Mouse (Mus musculus) gastrocnemius, postnatal 10 days (tissue): Measurements from ENCODE around the gene Tedc2. TPM values are rescaled to one million over a fixed set of nuclear protein-coding genes. Genes with fewer than 3 reads are reported as not detected.
A peak's percentile ranks its signal among the peaks of the same experiment; 100 is the strongest.

ENCODE experiments used
- DNase-seq: peaks from one replicate; pipeline ENCODE4 v3.0.0; 2021; ENCODE audit warnings: mixed read lengths
- long read RNA-seq, 2 experiments: library from polyadenylated mRNA; stranded (forward); transcript quantifications; one replicate each; pipeline ENCODE4 v2.0.0; 2021
- total RNA-seq, 2 experiments: library from RNA; stranded (reverse); gene quantifications; 2 replicates each; pipeline ENCODE4 v1.2.3; 2021

Gene Tedc2
- 1 to 10 TPM; 2.5 to 4.0 TPM for total RNA-seq
- long read RNA-seq, experiment 1, partial matches to known transcripts: 1 of 4 reads
- long read RNA-seq, experiment 1, other reads (novel, unspliced or antisense): 0 of 4 reads
- long read RNA-seq, experiment 2, partial matches to known transcripts: 0 of 4 reads
- long read RNA-seq, experiment 2, other reads (novel, unspliced or antisense): 0 of 4 reads

DNA sequence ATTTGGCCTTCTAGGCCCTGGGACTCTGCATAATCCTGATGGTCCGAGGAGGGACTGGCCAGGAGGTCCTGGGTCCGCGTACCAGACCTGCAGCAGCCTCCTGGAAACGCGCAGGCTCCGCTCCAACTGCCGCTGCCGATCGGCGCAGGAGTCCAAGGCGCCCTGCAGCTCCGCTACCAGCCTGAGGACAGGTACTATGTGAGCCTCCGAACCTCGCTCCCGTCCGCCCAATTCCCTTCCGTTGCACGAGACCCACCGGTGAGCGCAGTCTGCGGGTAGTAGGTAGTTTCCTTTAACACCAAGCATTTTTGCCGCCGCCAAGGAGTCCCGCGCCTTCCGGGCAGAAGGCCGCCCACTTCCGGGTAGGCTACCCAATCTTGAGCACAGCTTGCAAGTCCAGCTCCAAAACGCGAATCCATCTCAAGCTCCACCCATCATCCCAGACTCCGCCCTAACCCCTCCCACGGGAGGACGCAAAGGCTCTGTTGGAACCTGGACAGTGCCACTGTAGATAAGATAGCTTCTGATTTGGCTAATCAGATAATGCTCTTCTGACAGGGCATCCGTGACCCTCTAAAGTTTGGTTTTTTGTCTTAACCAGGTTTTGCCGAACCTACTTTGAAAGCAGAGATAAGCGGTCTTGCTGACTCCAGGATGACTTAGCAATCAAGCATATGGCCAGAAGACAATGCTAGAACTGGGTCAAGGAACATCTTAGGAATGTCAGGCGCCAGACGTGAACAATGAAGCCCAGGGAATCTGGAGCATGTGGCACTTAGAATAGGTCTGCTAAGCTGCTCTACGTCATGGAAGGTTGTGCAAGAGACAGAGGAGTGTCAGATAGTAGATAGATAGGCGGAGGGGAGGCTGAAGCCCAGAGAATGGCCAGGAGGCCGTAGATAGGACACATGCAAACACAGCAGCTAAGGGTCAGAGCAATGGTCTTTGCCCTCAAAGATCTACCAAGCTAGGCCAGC, at the start of gene Tedc2:
Tedc2 (minus strand) TSS at position 417 of the 977 bp plus-strand sequence.
- DNase-seq: peak; percentile 87

DNA sequence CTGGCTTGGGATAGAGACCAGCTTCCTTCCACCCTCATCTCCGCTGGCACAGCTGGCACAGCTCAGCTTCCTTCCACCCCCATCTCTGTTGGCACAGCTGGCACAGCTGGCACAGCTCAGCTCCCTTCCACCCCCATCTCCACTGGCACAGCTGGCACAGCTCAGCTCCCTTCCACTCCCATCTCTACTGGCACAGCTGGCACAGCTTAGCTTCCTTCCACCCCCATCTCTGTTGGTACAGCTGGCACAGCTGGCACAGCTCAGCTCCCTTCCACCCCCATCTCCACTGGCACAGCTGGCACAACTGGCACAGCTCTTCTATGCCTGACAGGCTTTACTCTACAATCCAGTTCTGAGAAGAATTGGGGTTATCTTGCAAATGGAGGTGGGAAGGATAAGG, 46.5 kb upstream of the Tedc2 start:
- no peak for DNase-seq

DNA sequence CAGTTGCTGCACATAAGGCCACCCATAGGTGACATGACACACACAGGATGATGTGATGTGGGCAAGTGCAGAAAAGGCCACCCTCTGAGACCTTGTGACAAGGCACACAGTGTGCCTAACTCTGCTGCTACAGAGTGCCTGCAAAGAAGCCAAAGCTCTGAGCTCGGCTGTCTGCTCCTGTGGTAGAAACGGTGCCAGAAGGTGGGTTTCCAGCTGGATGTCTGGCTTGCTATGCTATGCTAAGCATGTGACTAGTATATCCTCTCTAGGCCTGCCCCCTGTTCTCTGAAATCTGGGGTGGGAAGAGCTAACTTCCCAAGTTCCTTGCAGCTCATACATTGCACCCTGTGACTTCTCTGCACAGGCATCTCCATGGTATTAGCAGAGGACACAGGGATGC, 44.1 kb upstream of the Tedc2 start:
- DNase-seq: no peak

DNA sequence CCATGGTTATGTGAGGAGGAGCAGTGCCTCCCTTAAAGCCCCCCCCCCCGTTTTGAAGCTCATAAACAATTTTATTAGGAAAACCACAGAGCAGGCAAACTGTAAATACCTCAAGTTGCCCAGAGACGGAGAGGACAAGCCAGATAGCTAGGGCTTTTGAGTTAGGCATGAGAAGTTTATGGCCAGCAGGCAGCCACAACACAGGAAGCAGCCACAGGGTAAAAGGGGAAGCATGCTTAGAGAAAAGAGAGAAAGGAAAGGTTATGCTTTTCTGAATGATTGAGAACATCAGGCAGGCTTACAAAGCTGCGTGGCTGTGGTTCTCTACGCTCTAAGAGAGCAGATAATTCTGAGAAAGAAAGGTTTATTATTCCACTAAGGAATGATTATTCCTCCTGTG, 39.9 kb upstream of the Tedc2 start:
- no peak for DNase-seq

DNA sequence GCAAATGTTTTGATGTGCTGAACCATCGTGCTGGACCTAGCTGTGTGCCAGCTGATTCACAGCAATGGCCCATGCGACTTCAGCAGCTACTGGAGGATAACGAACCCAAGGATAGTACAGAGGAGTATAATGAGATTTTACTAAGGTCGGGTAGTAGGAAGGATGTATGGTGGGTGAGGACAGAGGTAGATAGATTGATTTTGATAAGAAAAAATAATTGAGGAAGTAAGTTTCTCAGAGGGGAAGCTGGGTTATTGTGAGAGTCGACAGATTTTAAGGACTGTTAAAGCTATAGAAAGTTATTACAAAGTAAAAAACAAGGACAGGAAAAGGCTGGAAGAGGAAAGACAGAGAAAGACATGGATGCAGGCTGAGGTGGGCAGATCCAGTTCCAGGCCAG, 39.1 kb upstream of the Tedc2 start:
- no peak for DNase-seq

DNA sequence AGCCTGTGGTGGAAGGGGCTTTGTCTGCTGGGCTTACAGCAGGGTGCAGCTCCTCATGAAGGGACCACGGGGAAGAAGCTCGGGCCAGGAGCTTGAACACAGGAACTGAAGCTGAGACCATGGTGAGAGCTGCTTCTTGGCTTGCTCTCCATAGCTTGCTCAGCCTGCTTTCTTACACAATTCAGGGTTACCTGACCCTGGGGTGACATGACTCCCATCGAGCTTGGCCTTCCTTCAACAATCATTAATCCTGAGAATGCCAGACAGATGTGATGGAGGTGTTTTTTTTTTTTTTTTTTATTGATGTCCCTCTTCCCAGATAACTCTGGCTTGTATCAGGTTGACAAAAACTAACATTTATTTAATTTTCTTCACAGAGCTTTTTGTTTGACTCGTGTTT, 38.3 kb upstream of the Tedc2 start:
- DNase-seq: no peak

DNA sequence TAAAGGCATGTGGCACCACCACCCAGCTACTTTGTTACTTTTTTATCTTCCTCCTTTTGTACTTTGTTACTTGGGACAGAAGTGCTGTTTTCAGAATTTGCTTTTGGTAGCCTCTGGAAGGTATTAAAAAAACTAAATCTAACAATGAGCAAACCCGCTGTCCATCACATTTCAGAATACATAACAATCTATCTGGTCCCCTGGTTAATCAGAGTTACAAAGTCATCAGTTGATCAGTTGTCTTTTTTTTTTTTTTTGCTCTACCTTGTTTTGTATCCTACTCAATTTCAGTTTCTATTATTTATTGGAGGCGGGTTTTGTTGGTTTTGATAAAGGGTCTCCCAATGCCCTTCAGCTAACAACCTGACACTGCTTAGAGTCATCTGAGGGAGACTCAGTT, 31.7 kb upstream of the Tedc2 start:
- DNase-seq: no peak

DNA sequence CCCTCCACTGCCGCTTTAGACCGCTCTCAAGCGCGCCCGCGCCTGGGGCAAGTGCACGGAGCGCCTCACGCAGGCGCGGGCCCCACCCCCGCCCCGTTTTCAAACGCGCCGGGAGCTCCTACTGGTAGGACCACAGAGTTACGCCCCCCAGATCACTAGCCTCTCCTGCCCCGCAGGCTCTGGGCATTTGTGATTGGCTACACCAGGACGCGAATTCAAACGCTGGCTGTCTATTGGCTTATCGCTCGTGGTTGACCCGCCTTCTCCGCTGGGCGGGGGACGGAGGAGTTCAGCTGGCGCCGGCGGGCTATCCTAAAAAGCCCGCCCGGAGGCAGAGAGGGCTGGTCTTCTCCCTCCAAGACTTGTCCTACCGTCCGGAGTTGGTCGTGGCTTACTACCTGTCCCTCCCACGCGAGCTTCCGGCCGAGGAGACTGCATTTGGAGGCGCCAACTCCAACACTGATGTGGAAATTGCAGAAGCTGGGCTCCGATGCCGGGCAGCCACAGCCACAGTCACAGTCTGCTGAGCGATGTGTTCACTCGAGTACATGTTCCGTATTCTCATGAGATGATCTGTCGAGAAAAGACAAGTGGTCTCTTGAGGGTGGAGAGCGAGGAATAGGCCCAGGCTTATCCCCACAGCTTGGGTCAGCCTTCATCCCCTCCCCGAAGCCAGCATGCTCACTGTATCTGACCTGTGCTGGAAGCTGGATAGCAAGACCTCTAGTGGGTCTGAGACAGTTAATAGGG, 30.8 kb upstream of the Tedc2 start, which contains the start of gene Ccnf:
Ccnf (minus strand) TSS at position 165 of the 750 bp plus-strand sequence.
- peak; percentile 89 for DNase-seq

DNA sequence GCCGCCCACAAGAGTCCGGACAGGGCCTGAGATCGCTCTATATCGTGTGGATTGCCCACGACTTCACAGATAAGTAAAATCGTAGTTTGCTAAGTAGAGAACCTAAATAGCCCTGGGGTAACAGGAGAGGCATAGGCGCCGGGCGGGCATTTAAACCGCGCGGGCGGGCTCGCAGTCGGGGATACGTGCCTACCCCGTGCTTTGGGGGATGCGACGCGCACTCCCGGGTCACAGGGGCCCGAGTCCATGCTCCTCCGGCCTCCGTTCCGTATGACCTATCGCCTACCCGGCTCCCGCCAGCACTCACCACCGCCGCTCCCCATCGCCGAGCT, 30.3 kb upstream of the Tedc2 start:
- no peak for DNase-seq

DNA sequence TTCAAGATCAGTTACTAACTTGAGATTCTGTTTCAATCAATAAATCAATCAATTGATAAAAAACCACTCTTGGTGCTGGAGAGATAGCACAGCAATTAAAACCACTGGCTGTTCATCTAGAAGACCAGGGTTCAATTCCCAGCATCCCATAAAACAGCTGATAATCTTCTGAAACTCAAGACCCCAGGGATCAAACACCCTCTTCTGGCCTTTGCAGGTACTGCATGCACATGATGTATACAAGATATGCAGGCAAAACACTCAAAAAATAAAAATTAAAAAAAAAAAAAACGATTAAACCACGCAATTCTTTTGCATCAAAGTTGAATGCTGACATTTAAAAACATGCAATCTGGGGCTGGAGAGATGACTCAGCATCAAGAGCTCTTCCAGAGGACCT, 28.0 kb upstream of the Tedc2 start:
- DNase-seq: no peak

DNA sequence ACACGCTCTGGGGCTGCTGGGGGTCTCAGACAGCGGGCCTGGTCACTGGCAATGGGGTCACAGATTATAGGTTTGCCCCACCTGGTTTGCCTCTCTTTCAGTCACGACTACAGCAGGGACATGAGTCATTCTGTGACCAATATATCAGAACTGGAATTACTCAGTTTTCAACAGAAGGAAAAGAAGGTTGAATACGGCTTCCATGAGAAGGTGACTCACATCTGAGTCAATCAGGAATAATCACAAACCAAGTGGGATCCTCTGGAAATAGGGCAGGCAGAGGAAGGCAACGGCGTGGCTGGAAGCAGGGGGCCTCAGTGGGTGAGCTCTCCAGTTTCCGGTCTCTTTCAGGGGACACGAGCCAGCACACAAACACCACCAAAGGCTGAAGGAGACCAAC, 23.4 kb upstream of the Tedc2 start:
- no peak for DNase-seq

DNA sequence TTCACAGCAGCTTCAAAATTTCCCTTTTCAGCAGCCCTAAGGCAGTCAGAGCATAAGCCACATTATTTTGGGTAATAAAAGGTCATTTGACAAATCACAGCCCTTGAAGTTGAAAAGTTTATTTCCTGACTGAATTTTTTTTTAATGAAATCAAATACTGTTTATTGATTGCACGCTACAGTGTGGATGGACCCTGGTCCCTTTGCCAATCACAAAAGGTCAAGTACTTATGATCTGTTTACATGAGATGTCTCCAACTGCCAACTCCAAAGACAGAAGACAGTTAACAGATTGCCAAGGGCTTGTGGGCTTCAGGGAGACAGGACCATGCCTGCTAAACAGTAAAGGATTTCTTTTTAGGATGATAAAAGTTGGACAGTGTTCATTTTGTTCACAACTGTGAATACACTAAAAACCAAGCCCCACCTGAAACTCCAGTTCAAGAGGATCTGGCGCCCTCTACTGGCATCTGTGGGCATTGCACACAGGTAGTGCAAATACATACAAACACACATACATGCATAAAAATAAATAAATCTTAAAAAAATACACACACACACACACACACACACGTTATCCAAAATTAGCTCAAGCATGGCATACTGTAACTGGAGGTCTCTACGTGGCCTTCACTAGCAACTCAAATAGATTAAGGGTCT, 22.8 kb upstream of the Tedc2 start:
- peak; percentile 53 for DNase-seq

DNA sequence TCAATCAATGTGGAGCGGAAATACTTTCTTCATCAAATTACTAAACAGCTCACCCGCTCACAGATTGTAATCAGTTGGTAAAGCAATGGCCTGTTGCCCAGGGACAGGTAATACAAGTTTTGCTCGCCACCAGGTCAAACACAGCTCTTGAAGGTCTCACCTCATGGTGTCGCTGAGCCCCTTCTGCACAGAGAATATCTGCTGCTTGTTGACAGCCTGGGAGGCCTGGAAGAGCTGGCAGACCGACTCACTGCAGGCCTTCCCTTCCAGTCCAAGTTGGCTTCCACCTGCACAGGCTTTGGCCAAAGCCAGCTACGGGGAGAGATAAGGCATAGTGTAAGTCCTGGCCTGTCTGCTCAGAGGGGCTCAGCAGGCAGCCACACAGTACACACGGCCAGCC, 16.3 kb upstream of the Tedc2 start:
- no peak for DNase-seq

DNA sequence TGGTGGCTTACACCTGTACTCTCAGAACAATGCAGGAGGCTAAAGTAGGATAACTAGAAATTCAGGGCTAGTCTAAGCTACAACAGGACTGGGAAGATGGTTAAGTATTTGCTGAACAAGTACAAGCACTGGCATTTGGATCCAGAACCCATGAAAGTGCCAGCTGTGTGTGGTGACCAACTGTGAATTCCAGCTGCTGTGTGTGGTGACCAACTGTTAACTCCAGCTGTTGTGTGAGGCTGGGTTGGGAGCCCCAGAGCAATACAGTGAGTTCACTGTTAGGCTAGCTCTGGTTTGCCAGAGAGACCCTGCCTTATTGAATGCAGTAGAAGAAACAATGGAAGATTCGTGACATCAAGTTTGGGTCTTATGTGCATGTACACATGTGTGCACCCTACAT, 15.8 kb upstream of the Tedc2 start:
- no peak for DNase-seq

DNA sequence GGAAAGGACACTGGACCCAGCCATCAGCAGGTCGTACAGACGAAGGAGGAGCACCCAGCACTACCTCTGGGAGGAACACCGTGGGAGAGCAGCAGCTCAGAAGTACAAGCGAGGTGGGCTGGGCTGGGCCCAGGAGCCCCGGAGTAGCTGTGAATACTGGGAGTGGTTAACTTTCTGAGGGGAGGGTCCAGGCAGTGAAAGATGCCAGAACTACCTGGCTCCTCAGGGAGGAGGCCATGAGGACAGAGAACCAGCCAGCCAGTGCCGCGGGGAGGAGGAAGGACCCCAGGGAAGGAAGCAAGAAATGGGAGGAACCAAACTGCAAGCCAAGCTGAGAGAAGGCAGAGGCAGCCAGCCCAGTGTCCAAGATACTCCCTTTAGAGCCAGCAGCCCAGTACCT, 7.3 kb upstream of the Tedc2 start:
- no peak for DNase-seq

DNA sequence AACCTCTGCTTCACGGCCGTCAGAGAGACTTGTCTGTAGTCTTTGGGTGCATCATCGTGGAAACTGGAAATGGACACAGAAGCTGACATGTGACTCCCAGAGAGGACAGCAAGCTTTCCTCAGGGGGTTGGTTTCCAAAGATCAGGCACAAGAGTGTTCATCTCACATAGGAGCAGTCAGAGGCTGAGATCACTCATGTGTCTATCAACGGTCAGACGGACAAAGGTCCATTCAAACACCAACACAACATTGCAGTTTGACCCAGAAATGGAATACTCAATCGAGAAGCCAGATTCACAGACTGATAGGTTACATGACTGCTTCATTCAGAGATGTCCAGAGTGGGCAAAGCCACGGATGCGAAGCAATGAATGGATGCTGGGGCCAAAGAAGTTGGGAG, 6.1 kb upstream of the Tedc2 start:
- DNase-seq: no peak

DNA sequence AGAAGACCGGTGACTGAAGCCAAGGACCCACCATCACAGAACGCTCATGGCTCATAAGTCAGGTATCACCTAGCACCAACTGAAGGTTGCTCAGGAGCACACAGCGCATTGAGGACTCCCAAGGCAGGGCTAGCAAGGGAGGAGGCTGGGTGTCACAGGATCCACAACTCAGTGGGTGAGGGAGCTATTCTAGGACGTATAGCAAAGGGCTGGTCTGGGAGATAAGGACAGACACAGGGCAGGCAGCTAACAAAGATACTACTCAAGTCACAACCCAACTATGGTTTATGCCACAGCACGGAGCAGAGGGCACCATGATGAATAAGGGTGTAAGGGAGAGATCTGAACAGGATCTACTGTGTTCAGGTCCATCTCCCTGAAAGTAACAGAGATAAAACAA, 5.2 kb upstream of the Tedc2 start:
- no peak for DNase-seq

DNA sequence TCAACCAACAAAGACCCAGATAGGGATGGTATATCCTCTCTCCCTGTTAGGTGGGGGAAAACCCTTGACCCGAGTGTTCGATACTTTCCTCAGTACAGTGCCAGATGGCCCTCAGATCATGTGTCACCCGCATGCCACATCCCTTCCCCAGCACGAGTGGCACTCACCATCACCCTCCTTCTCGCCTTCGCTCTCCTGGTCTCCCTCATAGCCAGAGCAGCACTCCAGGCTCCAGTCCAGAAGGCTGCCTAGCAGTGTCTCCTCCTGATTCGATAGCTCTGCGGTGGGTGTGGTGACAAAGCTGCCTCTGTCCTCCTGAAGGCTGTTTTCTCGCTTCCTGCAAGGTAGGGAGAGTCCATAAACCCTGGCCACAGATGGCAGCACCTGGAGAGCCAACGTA, 4.1 kb upstream of the Tedc2 start:
- no peak for DNase-seq

DNA sequence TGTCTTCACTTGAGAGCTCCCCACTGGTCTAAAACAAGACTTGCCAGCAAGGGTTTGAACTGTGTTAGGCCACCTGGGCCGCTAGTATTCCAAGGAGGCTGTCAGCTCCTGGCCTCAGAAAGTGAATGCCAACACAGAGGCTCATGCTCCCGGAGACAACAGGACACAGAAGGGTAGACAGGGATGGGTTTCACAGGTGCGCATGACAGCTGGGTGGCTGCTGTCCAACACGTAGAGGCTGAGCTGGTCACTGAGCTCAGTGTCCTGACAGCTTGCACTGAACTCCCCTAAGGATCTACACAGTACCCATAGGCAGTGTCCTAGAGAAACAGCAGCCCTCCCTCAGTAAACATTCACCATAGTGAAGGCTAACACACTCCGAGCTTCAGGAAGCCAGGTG, 2.9 kb upstream of the Tedc2 start:
- no peak for DNase-seq

DNA sequence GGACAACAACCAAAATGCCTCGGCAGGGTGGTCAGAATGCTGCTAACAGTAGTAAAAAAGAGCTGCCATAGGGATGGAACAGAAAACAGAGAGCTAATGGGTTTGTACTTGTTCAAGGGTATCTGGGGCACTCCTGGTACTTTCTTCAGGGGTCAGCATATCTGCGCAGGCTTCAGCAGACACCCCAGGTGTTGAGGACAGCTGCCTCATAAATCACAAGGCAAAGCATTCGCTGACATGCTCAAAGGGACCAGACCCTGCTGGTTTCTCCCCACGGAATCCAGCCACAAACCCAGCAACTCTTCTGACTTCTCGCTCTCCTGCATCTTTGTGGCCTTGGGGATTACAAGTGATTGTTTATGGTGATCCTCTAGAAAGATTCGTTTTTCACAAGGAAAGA, 2.0 kb upstream of the Tedc2 start:
- no peak for DNase-seq

DNA sequence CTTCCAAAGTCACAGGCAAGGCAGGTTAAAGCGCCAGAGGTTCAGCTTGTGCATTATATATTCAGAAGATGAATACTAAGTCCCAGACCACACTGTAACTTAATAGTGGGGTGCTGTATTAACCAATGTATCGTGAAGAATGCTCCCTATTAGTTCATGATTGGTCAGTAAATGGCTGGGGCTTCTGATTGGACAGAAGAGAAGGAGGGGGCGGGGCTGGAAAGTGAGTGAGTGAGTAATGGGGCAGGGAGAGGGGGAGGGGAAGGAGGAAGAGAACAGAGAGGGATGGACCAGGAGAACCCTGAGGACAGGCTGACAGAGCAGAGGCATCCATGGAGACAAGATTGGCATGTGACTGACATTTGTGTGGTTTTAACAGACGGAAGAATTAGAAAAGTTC, 3.8 kb downstream of the Tedc2 start:
- DNase-seq: no peak

DNA sequence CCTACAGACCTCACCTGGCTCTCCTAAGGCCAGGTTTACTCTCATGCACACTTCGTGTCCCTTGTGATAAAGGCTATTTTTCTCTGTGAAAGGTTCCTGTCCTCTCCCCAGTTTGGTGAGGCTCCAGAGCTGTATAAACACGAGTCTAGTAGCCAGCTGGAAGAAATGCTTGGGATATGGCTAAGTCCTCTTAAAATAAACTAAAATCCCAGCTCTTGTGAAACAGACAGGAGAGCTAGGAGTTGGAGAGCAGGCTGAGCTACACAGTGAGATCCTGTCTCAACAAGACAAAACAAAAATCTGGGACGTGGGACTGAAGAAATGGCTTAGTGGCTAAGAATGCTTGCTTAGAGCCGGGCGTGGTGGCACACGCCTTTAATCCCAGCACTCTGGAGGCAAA, 7.5 kb downstream of the Tedc2 start:
- DNase-seq: no peak
